Mouse (Mus musculus) central nervous system, embryonic 18 days (tissue): Measurements from ENCODE around the gene Tmem245. TPM values are rescaled to one million over a fixed set of nuclear protein-coding genes. Genes with fewer than 3 reads are reported as not detected.

Experiments used
- polyA plus RNA-seq: library from polyadenylated mRNA; depleted of rRNA; stranded (reverse); fragments of >200 nt; gene quantifications from 2 replicates; pipeline ENCODE4 v1.2.3, GENCODE M21; 2012; rRNA removed

Gene Tmem245
- polyA plus RNA-seq = 10.7 and 11.0 TPM in 2 replicates

DNA sequence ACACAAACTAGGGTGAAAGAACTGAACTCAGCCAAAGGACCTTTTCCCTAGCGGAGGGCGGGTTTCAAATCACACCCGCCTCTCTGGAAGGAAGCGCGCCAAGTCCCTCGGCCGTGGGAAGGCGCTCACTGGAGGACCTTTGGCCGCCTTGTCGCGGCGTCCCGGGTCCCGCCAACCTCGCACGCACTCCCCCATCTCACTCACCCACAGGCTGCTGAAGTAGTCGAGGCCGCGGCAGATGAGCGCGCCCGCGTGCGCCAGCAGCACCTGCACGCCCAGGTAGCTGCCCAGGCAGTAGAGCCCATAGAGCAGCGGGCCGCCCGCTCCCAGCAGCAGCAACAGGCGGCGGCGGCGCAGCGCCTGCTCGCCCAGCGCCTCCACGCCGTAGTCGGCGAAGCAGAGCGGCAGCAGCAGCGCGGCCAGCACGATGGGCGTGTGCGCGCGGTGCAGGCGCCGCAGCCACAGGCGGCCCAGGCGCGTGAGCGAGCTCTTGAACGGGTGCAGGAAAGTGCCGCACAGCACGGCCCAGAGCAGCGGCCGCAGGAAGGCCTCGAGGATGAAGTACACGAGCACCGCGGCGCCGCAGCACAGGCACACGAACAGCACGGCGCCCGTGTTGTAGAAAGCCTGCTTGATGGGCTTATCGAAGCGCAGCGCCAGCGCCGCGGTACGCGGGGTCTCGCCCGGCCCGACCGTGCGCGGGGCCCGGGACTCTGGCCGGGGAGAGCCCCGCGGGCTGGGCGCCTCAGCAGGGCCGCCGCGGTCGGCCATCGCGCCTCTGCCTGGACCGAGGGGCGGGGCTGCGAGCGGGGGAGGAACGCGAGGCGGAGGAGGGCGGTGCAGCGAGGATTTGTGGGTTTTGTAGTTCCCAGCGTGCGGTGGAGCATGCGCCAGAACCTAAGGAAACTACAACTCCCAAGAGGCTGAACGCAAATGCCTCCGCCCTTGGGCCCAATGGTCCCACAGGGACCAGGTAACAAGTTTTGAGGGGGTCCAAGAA lies at the start of gene Tmem245:
Tmem245 (minus strand) TSS at position 797 of the 1,000 bp plus-strand sequence.

DNA sequence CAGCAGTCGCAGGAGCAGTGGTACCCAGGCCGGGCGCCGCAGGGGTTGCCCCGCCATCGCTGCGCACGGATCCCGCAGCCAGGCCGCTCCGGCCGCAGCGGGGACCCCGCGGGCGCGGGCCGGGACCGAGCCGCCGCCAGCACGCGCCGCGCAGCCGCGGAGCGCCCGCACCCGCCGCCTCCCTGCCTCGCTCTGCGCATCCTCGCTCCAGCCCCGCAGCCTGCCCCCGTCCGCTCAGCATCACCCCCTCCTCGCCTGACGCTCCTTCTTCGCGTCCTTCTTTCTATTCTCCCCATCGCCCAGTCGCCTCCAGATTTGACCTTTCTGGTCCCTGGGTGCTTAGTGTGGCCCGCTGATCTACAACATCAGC lies 43.0 kb upstream of the Tmem245 start, which contains the start of gene Frrs1l:
Frrs1l (minus strand) TSS at position 177 of the 370 bp plus-strand sequence.

DNA sequence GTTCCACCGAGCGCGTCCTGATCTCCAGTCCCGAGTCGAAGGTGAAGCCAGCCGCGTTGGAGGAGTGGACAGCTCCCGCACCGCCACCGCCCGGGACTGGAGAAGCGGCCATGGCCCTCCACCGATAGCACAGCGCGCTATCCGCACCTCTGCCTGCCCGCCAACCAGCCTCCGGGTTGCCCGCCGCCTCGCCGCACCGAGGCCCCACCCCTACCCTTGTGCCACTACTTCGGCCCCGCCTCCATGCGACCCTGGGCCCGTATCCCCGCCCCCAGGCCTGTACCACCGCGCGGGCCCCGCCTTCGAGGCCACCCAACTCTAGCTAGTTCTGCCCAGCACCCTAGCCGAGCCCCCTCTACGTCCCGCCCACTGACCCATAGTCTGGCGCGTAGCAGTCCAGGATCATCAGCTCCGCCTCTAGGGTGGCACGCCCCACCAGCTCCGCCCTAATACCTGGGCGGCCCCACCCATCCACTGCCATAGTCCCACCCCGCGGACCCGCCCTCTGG lies 82.2 kb downstream of the Tmem245 start, which contains the start of gene Ctnnal1:
Ctnnal1 (minus strand) TSS at position 186 of the 509 bp plus-strand sequence.

Other genes with a start within 250 kb of the Tmem245 start
- gene Gm26657, start 207.4 kb downstream of the Tmem245 start, polyA plus RNA-seq = not detected in 2 replicates
- 0.05 and 0.07 TPM in 2 replicates for gene Actl7b, start 206.0 kb downstream of the Tmem245 start, polyA plus RNA-seq
- gene Actl7a, start 204.0 kb downstream of the Tmem245 start, polyA plus RNA-seq = not detected in 2 replicates
- 81.4 and 87.0 TPM in 2 replicates for gene Elp1, start 145.1 kb downstream of the Tmem245 start, polyA plus RNA-seq
- 8.7 and 8.9 TPM in 2 replicates for gene Fam206a, start 145.1 kb downstream of the Tmem245 start, polyA plus RNA-seq
- gene Ctnnal1, start 82.2 kb downstream of the Tmem245 start, polyA plus RNA-seq = 18.5 and 23.7 TPM in 2 replicates
- 19.6 and 20.7 TPM in 2 replicates for gene Frrs1l, start 43.0 kb upstream of the Tmem245 start, polyA plus RNA-seq
- gene Epb41l4b, start 196.0 kb upstream of the Tmem245 start, polyA plus RNA-seq = 7.3 and 8.8 TPM in 2 replicates